Mouse (Mus musculus) intestine, postnatal 0 days (tissue): ENCODE data around the gene Pkmyt1. TPM values are rescaled to one million over a fixed set of nuclear protein-coding genes. Genes with fewer than 3 reads are reported as not detected.

Experiments used
- ATAC-seq: fragments of 200-750 bp; cut with Nextera tagmentation; 2 replicates; pipeline ENCODE4 v1.8.0; 2017; ENCODE audit warnings: mild to moderate bottlenecking, moderate TSS enrichment, moderate library complexity
- H3K27ac ChIP-seq: fragments of 300-500 bp; sonication (generic); 2 replicates; pipeline ENCODE4 v1.5.1; 2014; ENCODE audit warnings: mild to moderate bottlenecking, low read depth, low read length, moderate library complexity
- H3K27me3 ChIP-seq: fragments of 300-500 bp; sonication (generic); replicated peaks from 2 replicates; pipeline ENCODE4 v1.6.1; 2014; ENCODE audit warnings: low read length, mixed read lengths; ENCODE audit not compliant: control insufficient read depth, insufficient read depth
- H3K36me3 ChIP-seq: fragments of 300-500 bp; sonication (generic); 2 replicates; pipeline ENCODE4 v1.6.1; 2014; ENCODE audit warnings: mild to moderate bottlenecking, moderate library complexity; ENCODE audit not compliant: control insufficient read depth, insufficient read depth
- H3K4me1 ChIP-seq: fragments of 300-500 bp; sonication (generic); replicated peaks from 2 replicates; pipeline ENCODE4 v1.6.1; 2014; ENCODE audit warnings: antibody characterized with exemption, low read length, mixed read lengths; ENCODE audit not compliant: control insufficient read depth, insufficient read depth
- H3K4me2 ChIP-seq: fragments of 300-500 bp; sonication (generic); replicated peaks from 2 replicates; pipeline ENCODE4 v1.6.1; 2014; ENCODE audit warnings: low read depth, mild to moderate bottlenecking, moderate library complexity
- H3K4me3 ChIP-seq: fragments of 300-500 bp; sonication (generic); 2 replicates; pipeline ENCODE4 v1.5.1; 2014; ENCODE audit warnings: low read depth, low read length
- H3K9ac ChIP-seq: fragments of 300-500 bp; sonication (generic); 2 replicates; pipeline ENCODE4 v1.6.1; 2014; ENCODE audit warnings: mild to moderate bottlenecking, low read depth, low read length
- H3K9me3 ChIP-seq: fragments of 300-500 bp; sonication (generic); 2 replicates; pipeline ENCODE4 v1.6.1; 2016; ENCODE audit warnings: mixed run types; ENCODE audit not compliant: control insufficient read depth
- CTCF ChIP-seq: sonication (generic); IDR thresholded peaks from 2 replicates; pipeline ENCODE4 v1.5.1; 2016; ENCODE audit warnings: low read depth, mild to moderate bottlenecking, control low read depth, antibody characterized with exemption, moderate library complexity
- WGBS: fragments of 180-500 bp; shearing (Covaris S2); extraction: QIAGEN DNeasy Blood & Tissue Kit; methylation state at CpG from one replicate; pipeline ENCODE4 v1.1.7; 2014; 5-methylcytosine and 5-hydroxymethylcytosine counted together
- polyA plus RNA-seq: library from polyadenylated mRNA; unstranded; fragments of >200 nt; fragmentation: Nextera tagmentation; extraction: Ambion mirVana; gene quantifications from 2 replicates; pipeline ENCODE4 v1.2.1, GENCODE M21; 2015

Gene Pkmyt1
- polyA plus RNA-seq, 1 experiment from 2014 or later, result 12.6 TPM

DNA sequence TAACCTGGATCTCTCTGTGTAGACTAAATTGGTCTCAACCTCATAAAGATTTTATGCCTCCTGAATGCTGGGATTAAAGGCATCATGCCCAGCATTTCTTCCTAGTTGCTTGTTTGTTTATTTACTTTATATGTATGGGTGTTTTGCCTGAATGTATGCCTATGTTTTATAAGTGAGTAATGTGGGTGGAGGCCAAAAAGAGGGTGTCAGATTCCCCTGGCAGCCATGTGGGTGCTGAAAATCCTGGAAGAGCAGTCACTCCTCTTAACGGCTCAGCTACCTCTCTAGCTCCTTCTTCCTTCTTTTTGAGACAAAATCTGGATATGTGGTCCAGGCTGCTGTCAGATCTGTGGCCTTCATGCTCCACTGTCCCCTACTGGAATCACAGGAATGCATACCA, 4.3 kb downstream of the Pkmyt1 start:
- Histone ChIP-seq H3K9ac (no peak overlapping the region), H3K4me2 (no peak overlapping the region), H3K36me3 (peaks cover 3% of the 10 kb centered on the region; the same call in 1 of the 2 replicates), H3K4me1 (no peaks in the 10 kb centered on the region), H3K4me3 (no peak overlapping the region), H3K27me3 (no peaks in the 10 kb centered on the region), H3K9me3 (no peaks in the 10 kb centered on the region), H3K27ac (no peak overlapping the region)
- TF ChIP-seq CTCF, result no peak
- no peak for ATAC-seq
- 44% methylated on average over 1 of the region's 1 CpGs for WGBS

DNA sequence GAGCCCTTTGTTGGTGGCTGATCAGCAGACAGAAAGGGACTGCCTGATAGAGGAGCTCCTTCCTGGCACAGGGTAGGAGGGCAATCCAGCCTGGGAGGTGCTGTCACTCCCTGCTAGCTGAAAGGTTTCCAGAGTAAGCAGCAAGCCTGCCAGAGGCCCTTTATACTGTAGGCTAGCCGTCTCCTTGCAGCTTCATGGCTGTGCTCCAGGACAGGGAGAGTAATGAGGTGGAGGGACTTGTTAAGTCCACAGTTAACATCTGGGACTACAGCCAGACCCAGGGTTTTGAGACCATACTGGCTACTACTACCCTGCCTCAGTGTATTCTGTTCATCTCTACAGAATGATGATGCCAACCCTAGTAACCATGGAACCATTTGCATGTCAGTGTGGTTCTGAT, 8.2 kb downstream of the Pkmyt1 start:
- ATAC-seq, result no peak
- Histone ChIP-seq H3K4me3 (no peak overlapping the region), H3K9ac (no peak overlapping the region), H3K9me3 (no peaks in the 10 kb centered on the region), H3K36me3 (peaks cover 25% of the 10 kb centered on the region), H3K4me2 (no peak overlapping the region), H3K27ac (no peak overlapping the region), H3K27me3 (no peaks in the 10 kb centered on the region), H3K4me1 (no peaks in the 10 kb centered on the region; the same call in 1 of the 2 replicates)
- 69% methylated on average over 1 of the region's 1 CpGs for WGBS
- no peak for TF ChIP-seq CTCF

DNA sequence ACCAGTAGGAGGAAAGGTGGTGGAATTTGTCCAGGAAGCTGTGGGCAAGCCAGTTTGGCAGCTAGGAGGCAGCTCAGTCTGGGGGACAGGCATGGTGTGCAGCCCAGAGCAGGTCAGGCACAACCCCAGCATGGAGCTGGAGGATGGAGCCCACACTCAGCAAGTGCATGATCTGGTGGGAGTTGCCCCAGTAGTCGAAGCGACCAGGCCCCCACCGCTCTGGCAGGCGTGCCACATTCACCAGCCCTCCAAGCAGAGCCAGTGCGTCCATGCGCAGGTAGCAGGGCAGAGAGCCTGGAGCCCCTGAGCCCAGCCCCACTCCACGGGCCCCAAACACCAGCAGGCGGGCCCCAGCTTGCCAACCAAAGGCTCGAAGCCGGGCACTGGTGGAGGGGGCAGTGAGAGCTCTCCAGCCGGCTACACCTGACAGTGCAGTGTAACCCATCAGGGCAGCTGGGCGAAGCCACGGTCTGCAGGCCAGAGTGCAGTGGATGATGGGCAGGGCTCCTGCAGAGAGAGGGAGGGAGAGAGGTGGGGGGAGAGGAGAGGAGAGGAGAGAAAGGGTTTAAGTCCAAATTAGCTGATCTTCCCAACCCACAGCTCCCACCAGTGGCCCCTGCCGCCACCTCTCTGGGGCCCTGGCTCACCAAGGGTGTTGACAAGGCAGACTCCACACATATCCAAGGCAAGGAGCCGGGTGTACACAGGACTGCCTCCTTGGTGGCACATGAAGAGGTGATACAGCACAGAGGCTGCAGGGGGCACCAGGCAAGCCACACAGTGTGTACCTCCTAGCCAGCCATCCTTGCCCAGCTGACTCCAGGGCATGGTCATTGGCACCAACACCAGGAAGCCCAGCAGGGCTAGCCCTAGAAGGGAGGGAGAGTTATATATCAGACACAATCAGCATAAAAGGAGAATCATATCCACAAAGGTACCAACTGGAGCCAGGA, 11.6 kb downstream of the Pkmyt1 start:
- ATAC-seq, result no peak
- Histone ChIP-seq H3K9ac (no peak overlapping the region), H3K27ac (no peak overlapping the region), H3K27me3 (peaks cover 17% of the 10 kb centered on the region), H3K9me3 (no peaks in the 10 kb centered on the region), H3K4me1 (peaks cover 4% of the 10 kb centered on the region; the same call in 1 of the 2 replicates), H3K4me2 (no peak overlapping the region), H3K4me3 (no peak overlapping the region), H3K36me3 (peaks cover 25% of the 10 kb centered on the region)
- peak; percentile 58 for TF ChIP-seq CTCF
- 78% methylated on average over 15 of the region's 15 CpGs for WGBS

DNA sequence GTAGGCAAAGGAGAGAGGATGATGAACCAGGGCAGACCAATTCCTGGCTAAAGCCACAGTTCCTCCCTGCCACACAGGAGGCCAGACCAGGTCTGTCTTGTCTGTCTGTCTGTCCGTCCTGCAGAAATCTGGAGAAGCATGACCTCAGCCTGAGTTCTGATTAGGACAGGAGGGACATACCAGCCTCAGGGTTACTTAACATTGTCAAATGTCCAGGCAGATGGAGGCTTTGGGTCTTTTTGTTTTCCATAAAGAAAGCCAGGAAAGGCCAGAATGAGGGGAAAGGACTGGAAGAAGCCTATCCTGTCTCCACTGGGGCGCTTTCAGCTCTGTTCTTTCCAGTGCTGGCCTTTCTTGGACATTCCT, 12.7 kb downstream of the Pkmyt1 start:
- Histone ChIP-seq H3K4me3 (peak overlapping the region; percentile 59), H3K9ac (no peak overlapping the region), H3K9me3 (no peaks in the 10 kb centered on the region), H3K27ac (no peak overlapping the region), H3K27me3 (peaks cover 25% of the 10 kb centered on the region), H3K36me3 (peaks cover 25% of the 10 kb centered on the region), H3K4me1 (peaks cover 4% of the 10 kb centered on the region; the same call in 1 of the 2 replicates), H3K4me2 (peak overlapping the region; percentile 96)
- 80% methylated on average over 2 of the region's 2 CpGs for WGBS
- no peak for ATAC-seq
- TF ChIP-seq CTCF, result no peak

DNA sequence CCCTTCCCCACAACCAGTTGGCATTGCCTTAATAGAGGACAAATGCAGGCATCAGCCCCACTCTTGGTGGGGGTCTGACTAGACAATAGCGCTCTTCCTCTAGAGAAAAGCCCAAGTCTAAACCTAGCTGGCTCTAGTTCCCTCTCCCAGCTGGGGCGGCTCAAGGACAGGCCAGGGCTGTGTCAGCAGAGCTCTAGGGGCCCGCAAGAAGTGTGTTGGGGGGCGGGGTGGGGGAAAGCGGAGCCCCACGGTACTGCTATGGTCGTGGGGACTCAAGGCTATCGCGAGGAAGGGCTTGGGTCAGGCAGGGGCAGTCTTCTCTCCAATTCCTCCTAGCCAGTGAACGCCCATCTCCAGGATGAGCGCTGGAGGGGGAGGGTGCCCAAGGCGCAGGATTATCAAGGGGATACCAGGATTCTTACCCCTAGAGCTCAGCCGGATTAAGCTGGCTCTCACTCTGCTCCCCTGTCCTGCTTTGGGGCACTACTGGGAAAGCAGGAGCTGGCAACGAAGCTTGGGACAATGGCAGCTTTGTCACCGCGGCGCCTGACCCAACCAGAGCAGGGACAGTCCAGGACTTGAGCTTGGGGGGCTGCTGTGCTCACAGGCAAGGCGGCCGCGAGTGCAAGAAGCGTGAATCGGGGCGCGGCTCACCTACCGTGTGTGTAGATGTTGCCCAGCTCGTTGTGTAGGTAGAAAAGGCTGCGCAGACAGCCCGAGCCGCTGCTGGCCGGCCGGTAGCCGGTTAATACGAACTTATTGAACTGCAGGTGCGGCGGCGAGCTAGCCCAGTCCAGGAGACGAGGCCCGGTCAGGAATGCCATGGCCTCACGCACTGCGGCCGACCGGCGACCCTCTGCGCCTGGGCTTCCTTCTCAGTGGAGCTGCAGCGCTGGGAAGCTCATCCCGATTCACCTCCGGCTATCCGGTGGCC, 13.3 kb downstream of the Pkmyt1 start:
- Histone ChIP-seq H3K9me3 (no peaks in the 10 kb centered on the region), H3K27me3 (peaks cover 28% of the 10 kb centered on the region), H3K36me3 (peaks cover 25% of the 10 kb centered on the region), H3K4me1 (peaks cover 4% of the 10 kb centered on the region; the same call in 1 of the 2 replicates), H3K27ac (peak overlapping the region; percentile 36; the same call in 1 of the 2 replicates), H3K4me3 (peak overlapping the region; percentile 59), H3K9ac (peak overlapping the region; percentile 60), H3K4me2 (peak overlapping the region; percentile 96)
- TF ChIP-seq CTCF, result no peak
- ATAC-seq, result no peak
- WGBS, result 4% methylated on average over 48 of the region's 48 CpGs
